Mouse (Mus musculus) limb, embryonic 15.5 days (tissue): ENCODE results near the gene Tsc22d4. TPM values are rescaled to one million over a fixed set of nuclear protein-coding genes. Genes with fewer than 3 reads are reported as not detected.

Experiments
- ATAC-seq: fragments of 200-750 bp; cut with Nextera tagmentation; 2 replicates; pipeline ENCODE4 v1.8.0; 2017; ENCODE audit warnings: low read depth, moderate TSS enrichment; ENCODE audit not compliant: insufficient number of reproducible peaks, low FRiP score, low TSS enrichment
- H3K27ac ChIP-seq: fragments of 300-500 bp; sonication (generic); 2 replicates; pipeline ENCODE4 v1.5.1; 2015; ENCODE audit warnings: moderate library complexity, mild to moderate bottlenecking, inconsistent platforms
- H3K27me3 ChIP-seq: fragments of 300-500 bp; sonication (generic); 2 replicates; pipeline ENCODE4 v1.6.1; 2015; ENCODE audit warnings: inconsistent platforms
- H3K36me3 ChIP-seq: fragments of 300-500 bp; sonication (generic); 2 replicates; pipeline ENCODE4 v1.6.1; 2015; ENCODE audit warnings: inconsistent platforms
- H3K4me1 ChIP-seq: fragments of 300-500 bp; sonication (generic); 2 replicates; pipeline ENCODE4 v1.6.1; 2015; ENCODE audit warnings: inconsistent platforms
- H3K4me2 ChIP-seq: fragments of 300-500 bp; sonication (generic); 2 replicates; pipeline ENCODE4 v1.6.1; 2015; ENCODE audit warnings: mild to moderate bottlenecking, inconsistent platforms
- H3K4me3 ChIP-seq: fragments of 300-500 bp; sonication (generic); 2 replicates; pipeline ENCODE4 v1.5.1; 2015; ENCODE audit warnings: mild to moderate bottlenecking, inconsistent platforms
- H3K9ac ChIP-seq: fragments of 300-500 bp; sonication (generic); 2 replicates; pipeline ENCODE4 v1.6.1; 2015; ENCODE audit warnings: inconsistent platforms
- H3K9me3 ChIP-seq: fragments of 300-500 bp; sonication (generic); 2 replicates; pipeline ENCODE4 v1.6.1; 2016; ENCODE audit warnings: inconsistent platforms
- WGBS: fragments of 180-500 bp; shearing (Covaris S2); methylation state at CpG from one replicate; pipeline ENCODE4 v1.1.7; 2015; 5-methylcytosine and 5-hydroxymethylcytosine counted together
- polyA plus RNA-seq: library from polyadenylated mRNA; unstranded; fragments of >200 nt; fragmentation: Nextera tagmentation; extraction: Ambion mirVana; gene quantifications from 2 replicates; pipeline ENCODE4 v1.2.1, GENCODE M21; 2015

The Tsc22d4 gene
- polyA plus RNA-seq, 1 experiment from 2014 or later = 169 TPM

DNA sequence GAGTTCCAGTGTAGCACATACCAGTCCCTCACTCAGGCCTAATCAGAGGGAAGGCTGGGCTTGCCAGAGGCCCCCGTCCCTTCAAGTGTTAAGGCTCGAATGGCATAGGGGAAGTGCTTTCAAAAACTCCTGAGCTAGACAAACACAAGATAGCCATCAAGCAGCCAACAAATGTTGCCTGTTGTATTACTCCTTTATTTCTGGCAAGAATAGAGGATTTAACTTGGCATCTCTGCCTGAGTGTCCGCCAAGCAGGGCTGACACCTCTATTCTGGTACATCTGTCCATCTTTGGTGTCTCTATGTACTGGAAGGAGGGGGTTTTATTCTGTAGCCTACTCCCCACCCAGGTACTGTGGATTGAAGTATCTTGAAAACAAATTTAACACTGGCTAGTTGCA, 10.6 kb downstream of the Tsc22d4 start:
- ATAC-seq = no peak
- Histone ChIP-seq H3K27me3 (no peaks in the 10 kb centered on the region), H3K4me2 (no peak overlapping the region), H3K36me3 (peaks cover 71% of the 10 kb centered on the region), H3K9me3 (no peaks in the 10 kb centered on the region), H3K4me1 (peaks cover 46% of the 10 kb centered on the region), H3K9ac (no peak overlapping the region), H3K4me3 (no peak overlapping the region), H3K27ac (no peak overlapping the region)
- 70% methylated on average over 3 of the region's 3 CpGs for WGBS

DNA sequence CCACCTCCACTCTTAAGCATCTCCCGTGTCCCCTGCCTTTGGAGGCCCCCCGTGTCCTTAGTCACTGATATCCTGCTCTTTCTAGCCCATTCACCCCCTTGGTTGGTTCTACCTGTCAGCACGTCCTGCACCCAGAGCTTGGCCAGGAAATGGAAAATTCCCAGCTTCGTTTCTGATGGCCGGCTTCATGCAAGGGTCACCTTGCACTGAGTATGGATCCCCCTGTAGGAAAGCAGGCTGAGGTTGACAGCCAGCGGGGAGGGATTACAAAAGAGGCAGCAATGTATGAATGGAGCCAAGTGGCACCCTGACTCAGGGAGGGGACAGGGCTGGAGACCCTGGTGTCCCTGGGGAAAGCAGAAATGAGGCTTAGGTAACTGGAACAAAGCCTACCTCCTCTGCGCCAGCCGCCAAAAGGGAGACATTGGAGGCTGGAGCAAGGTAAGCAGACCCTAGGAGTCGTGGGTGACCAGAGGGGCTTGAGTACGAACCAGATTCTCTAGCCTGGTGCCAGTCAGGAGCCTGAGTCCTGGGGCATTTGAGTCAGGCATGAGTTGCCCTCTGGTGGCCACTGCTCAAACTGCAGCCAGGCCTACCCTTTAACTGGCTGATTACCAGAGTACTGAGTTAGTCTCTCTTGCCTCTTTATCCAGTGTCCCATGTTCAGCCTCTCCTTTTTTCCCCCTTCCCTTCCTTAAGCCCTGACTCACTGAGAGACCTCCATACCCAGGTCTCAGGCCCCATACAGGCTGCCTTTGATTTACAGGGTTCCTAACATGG, 11.5 kb downstream of the Tsc22d4 start:
- no peak overlapping the region for H3K9ac ChIP-seq
- H3K4me2 ChIP-seq = no peak overlapping the region
- no peak overlapping the region for H3K27ac ChIP-seq
- no peak overlapping the region for H3K4me3 ChIP-seq
- ATAC-seq = no peak
- H3K36me3 ChIP-seq = peaks cover 62% of the 10 kb centered on the region
- H3K27me3 ChIP-seq = no peaks in the 10 kb centered on the region
- peaks cover 46% of the 10 kb centered on the region for H3K4me1 ChIP-seq
- H3K9me3 ChIP-seq = no peaks in the 10 kb centered on the region
- 42% methylated on average over 10 of the region's 10 CpGs for WGBS

DNA sequence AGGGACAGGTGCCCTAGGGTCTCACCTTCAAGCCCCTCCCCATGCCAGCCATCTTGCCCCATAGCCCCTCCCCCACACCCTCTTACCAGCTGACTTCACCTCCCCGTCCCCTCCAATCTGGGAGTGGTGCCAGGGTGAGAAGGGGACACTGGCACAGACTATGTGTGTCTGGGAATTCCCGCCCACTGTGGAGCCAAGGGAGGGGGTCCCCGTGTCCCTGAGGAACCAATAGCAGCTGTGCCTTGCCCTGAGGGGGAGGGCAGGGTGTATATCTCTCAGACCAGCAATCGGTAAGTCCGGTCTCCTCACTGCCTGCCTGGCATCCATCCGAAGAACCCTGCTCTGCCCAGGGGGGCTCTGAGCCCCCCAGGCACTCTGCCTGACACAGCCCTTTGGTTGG, 12.4 kb downstream of the Tsc22d4 start:
- Histone ChIP-seq H3K27me3 (no peaks in the 10 kb centered on the region), H3K4me3 (no peak overlapping the region), H3K9ac (no peak overlapping the region), H3K4me1 (peaks cover 46% of the 10 kb centered on the region), H3K9me3 (no peaks in the 10 kb centered on the region), H3K36me3 (peaks cover 55% of the 10 kb centered on the region), H3K4me2 (no peak overlapping the region), H3K27ac (no peak overlapping the region)
- no peak for ATAC-seq
- 63% methylated on average over 6 of the region's 6 CpGs for WGBS

DNA sequence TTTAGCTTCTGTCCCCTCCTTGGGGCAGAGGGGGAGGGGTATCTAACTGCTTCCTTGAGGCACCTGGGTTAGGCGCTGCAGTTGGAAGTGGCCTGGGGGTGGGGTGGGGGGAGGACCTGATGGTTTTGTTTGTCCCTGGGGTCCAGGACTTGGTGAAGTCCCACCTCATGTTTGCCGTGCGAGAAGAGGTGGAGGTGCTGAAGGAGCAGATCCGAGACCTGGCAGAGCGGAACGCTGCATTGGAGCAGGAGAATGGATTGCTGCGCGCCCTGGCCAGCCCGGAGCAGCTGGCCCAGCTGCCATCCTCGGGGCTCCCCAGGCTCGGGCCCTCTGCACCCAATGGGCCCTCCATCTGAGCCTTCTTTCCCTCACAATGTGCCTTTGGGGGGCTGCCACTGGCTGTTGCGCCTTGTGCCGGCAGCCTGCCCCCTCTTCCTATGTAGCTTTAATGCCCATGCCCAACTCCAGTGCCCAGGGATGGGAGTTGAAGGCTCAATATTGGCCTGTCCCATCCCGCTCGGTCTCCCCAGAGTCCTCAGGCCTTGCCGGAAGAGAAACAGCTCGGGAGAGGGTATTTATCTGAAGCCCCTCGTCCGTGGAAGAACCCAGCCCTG, 13.5 kb downstream of the Tsc22d4 start:
- no peak overlapping the region for H3K4me2 ChIP-seq
- H3K9me3 ChIP-seq = no peaks in the 10 kb centered on the region
- WGBS = 90% methylated on average over 19 of the region's 19 CpGs
- no peak for ATAC-seq
- H3K9ac ChIP-seq = no peak overlapping the region
- peaks cover 44% of the 10 kb centered on the region for H3K36me3 ChIP-seq
- H3K27ac ChIP-seq = peak overlapping the region; percentile 74
- H3K4me3 ChIP-seq = no peak overlapping the region
- H3K27me3 ChIP-seq = no peaks in the 10 kb centered on the region
- peaks cover 41% of the 10 kb centered on the region for H3K4me1 ChIP-seq

DNA sequence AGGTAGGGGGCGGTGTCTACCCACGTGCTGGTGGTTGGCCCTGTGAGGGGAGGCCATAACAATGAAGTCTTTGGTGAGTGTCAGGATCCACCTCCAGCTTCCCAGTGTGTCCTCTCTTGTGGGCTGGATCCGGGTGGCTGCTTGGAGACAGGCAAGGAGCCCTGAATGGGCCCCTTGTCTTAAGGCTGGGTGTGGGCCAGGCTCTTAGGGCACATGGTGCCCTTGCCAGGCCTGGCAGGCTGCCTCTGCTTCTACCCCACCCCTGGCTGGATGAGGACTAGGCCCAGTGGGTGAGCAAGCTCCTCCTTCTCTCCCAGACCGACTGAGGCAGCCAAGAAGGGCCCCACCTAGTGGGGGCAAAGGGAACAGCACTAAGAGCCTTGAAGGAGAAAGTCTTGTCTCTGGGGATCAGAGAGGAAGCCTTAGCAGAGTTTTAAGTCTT, 14.5 kb downstream of the Tsc22d4 start:
- ATAC-seq = peak; percentile 79
- peak overlapping the region; percentile 74 for H3K27ac ChIP-seq
- 30% methylated on average over 4 of the region's 4 CpGs for WGBS

DNA sequence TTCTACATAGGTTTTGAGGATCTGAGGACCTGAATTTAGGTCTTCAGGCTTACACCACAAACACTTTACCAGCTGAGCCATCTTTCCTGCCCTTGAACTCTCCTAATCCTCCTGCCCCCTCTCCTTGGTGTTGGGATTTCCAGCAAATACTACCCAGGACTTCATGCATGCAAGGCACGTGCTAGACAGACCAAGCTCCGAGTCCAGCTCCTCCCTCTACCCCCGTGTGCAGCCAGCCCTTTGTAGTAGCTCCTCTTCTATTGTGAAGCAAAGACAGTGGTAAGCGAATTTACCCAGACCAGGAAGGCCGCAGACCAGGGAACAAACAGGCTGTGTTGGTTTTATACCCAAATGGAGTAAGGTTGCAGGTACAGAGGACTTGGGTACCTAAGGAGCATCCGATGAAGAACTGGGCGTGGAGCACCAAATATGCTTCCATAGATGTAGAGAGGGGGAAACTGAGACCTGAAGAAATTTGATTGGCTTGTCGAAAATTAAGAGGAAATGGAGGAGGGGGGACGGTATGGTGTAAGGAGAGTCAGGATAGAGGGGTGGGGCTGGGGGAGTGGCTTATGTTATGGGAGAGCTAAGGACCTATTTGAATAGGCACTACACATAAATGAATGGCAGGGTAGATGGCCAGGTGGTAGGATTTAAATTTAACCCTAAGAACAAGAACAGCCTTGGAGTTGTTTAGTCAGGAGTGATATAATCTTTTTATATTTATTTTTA, 19.2 kb downstream of the Tsc22d4 start:
- Histone ChIP-seq H3K4me3 (no peak overlapping the region), H3K4me2 (no peak overlapping the region), H3K36me3 (peaks cover 2% of the 10 kb centered on the region; the same call in 1 of the 2 replicates), H3K27me3 (no peaks in the 10 kb centered on the region), H3K27ac (no peak overlapping the region), H3K9ac (no peak overlapping the region), H3K4me1 (peaks cover 9% of the 10 kb centered on the region; the same call in 1 of the 2 replicates), H3K9me3 (no peaks in the 10 kb centered on the region)
- 63% methylated on average over 9 of the region's 9 CpGs for WGBS
- no peak for ATAC-seq

More for the DNA sequence above, 14.5 kb downstream of the Tsc22d4 start:
- Histone ChIP-seq H3K4me2 (no peak overlapping the region), H3K4me1 (peaks cover 39% of the 10 kb centered on the region), H3K9ac (no peak overlapping the region), H3K4me3 (no peak overlapping the region), H3K9me3 (no peaks in the 10 kb centered on the region), H3K36me3 (peaks cover 41% of the 10 kb centered on the region), H3K27me3 (no peaks in the 10 kb centered on the region)

DNA sequence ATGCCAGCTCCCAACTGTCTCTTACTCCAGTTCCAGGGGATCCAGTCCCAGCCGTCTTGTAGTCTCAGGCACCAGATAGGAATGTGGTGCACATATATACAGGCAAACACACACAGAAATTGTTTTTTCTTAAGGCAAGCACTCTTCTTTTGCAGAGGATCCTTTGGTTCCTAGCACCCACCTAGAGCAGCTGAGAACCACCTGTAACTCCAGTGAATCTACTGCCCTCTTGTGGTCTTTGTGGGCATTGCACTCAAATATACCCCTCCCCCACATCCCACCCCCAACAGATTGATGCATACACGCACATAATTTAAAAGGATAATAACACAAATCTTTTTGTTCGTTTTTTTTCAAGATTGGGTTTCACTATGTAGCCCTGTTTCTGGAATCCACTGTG, 20.7 kb downstream of the Tsc22d4 start:
- ATAC-seq = no peak
- H3K4me1 ChIP-seq = no peaks in the 10 kb centered on the region
- WGBS = 56% methylated on average over 3 of the region's 3 CpGs

DNA sequence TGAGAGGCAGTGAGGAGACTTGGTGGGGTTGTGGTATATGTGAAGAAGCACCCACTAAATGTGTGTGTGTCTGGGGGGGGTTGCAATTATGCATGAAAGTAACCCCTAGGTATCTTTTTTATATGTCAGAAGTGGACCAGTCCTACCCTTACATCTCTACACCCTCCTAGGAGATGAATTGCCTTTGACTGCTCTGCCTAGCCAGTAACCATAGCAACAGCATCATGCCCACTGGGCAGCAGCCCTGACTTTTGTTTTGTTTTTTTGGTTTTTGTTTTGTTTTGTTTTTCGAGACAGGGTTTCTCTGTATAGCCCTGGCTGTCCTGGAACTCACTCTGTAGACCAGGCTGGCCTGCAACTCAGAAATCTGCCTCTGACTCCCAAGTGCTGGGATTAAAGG, 22.9 kb downstream of the Tsc22d4 start:
- Histone ChIP-seq H3K4me2 (no peak overlapping the region), H3K36me3 (no peaks in the 10 kb centered on the region), H3K9me3 (no peaks in the 10 kb centered on the region), H3K27me3 (no peaks in the 10 kb centered on the region), H3K9ac (no peak overlapping the region), H3K4me1 (no peaks in the 10 kb centered on the region), H3K27ac (no peak overlapping the region), H3K4me3 (no peak overlapping the region)
- 79% methylated on average over 1 of the region's 1 CpGs for WGBS
- ATAC-seq = no peak

More for the DNA sequence above, 20.7 kb downstream of the Tsc22d4 start:
- Histone ChIP-seq H3K9ac (no peak overlapping the region), H3K27ac (no peak overlapping the region), H3K9me3 (no peaks in the 10 kb centered on the region), H3K36me3 (no peaks in the 10 kb centered on the region), H3K4me3 (no peak overlapping the region), H3K4me2 (no peak overlapping the region), H3K27me3 (no peaks in the 10 kb centered on the region)

DNA sequence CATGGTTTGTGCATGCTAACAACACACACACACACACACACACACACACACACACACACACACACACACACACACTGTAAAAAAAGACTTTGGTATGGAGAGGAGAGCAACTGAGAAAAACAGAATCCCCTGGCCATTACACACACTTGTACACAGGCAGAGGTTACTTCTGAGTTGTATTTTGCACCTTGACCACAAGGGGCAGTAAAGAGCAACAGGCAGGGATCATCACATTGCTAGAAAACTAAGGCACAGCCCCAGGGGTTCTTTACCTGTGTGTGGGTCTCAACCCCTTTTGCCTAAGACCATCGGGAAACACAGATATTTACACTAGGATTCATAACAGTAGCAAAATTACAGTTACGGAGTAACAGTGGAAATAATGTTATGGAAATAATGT, 25.2 kb downstream of the Tsc22d4 start:
- no peaks in the 10 kb centered on the region for H3K9me3 ChIP-seq
- H3K4me2 ChIP-seq = no peak overlapping the region
- no peak overlapping the region for H3K27ac ChIP-seq
- peaks cover 2% of the 10 kb centered on the region for H3K4me1 ChIP-seq
- ATAC-seq = no peak
- no peaks in the 10 kb centered on the region for H3K27me3 ChIP-seq
- no peak overlapping the region for H3K4me3 ChIP-seq
- H3K36me3 ChIP-seq = no peaks in the 10 kb centered on the region
- 33% methylated on average over 2 of the region's 2 CpGs for WGBS
- no peak overlapping the region for H3K9ac ChIP-seq

DNA sequence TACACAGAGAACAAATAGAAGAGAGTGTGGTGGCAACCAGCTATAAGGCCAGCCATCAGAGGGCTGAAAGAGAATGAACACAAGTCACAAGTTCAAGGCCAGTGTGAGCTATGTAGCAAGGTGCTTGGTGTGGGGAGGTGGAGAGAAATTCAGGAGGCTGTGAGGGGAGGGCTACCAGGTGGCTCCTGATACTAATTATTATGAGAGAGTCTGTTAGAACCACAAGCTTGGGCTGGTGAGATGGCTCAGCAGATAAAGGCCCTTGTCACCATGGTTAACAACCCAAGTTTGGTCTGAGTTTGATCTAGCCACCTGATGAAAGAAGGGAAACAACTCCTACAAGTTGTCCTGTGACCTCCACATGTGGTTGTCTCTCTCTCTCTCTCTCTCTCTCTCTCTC, 27.2 kb downstream of the Tsc22d4 start:
- no peak for ATAC-seq
- Histone ChIP-seq H3K9me3 (no peaks in the 10 kb centered on the region), H3K4me1 (peaks cover 18% of the 10 kb centered on the region), H3K27ac (no peak overlapping the region), H3K9ac (no peak overlapping the region), H3K4me3 (no peak overlapping the region), H3K27me3 (no peaks in the 10 kb centered on the region), H3K4me2 (no peak overlapping the region), H3K36me3 (no peaks in the 10 kb centered on the region)

DNA sequence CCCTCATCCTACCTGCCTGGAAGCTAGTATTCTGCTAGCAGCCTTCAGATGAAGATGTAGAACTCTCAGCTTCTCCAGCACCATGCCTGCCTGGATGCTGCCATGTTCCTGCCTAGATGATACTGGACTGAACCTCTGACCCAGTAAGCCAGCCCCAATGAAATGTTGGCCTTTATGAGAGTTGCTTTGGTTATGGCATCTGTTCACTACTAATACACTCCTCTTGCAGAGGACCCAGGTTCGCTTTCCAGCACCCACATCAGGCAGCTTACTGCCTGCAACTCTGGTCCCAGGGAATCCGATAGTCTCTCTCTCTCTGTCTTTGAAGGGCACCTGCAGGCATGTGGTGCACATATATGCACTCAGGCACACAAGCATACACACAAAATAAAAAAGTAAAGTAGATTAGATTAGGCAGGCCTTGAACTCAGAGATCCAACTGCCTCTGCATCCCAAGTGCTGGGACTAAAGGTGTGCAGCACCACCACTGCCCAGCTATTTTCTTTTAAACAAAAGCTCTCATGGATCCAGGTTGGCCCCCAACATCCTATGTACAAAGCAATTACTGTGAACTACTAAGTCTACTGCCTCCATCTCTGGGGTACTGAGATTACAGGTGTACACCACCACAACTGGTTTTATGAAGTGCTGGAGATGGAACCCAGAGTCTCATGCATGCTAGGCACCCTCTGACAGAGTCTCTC, 30.2 kb downstream of the Tsc22d4 start:
- Histone ChIP-seq H3K9ac (no peak overlapping the region), H3K36me3 (peaks cover 6% of the 10 kb centered on the region; the same call in 1 of the 2 replicates), H3K27ac (peak overlapping the region; percentile 74), H3K27me3 (no peaks in the 10 kb centered on the region), H3K4me1 (peaks cover 34% of the 10 kb centered on the region), H3K9me3 (no peaks in the 10 kb centered on the region), H3K4me3 (no peak overlapping the region), H3K4me2 (no peak overlapping the region)
- ATAC-seq = no peak
- WGBS = 88% methylated on average over 2 of the region's 2 CpGs
